ENCODE assay signal across 9 mouse cellular contexts in genomic region chr10:75456061-75456831, GRCm38 (mm10). TPM values are rescaled to one million over a fixed set of nuclear protein-coding genes. Genes with fewer than 3 reads are reported as not detected.
DNase-seq lines count a peak whose midpoint lies in the region; ATAC-seq and TF ChIP-seq lines count a peak whose summit lies in the region.
"Not testable (repeated sequence)": the region's sequence is repeated elsewhere in the genome, so short reads cannot be mapped to it uniquely, and the experiment has no call there.
"Had no signal": no experiment of that assay in that cellular context is flagged by ENCODE, and none has a peak within 500 bp of the region (broad histone marks: within the 10 kb centered on the region; RNA-seq: fewer than 3 reads in every experiment).

No protein-coding gene starts in this region.

- H3K4me1 ChIP-seq in embryonic facial prominence, embryonic 15.5 days; hindbrain, embryonic 15.5 days (replicated peaks); kidney, embryonic 15.5 days; lung, postnatal 0 days (ENCODE audit: insufficient read depth, low read depth, low read length): not testable (repeated sequence)
- peaks cover 22% of the 10 kb centered on the region for H3K4me1 ChIP-seq in heart, embryonic 15.5 days (replicated peaks)

- not testable (repeated sequence) for H3K4me3 ChIP-seq in embryonic facial prominence, embryonic 15.5 days (replicated peaks); heart, embryonic 15.5 days; hindbrain, embryonic 15.5 days; kidney, embryonic 15.5 days (replicated peaks); lung, postnatal 0 days (ENCODE audit: low read depth, low read length)

- ATAC-seq in embryonic facial prominence, embryonic 15.5 days (ENCODE audit: insufficient number of reproducible peaks, low FRiP score, low TSS enrichment, low read depth) = peak; percentile 47; the same call in 1 of the 2 replicates
- peak; percentile 62 for ATAC-seq in granulocyte monocyte progenitor cell, adult 5-6 weeks (replicated peaks; ENCODE audit: poor library complexity, severe bottlenecking)
- peak; percentile 82 for ATAC-seq in heart, embryonic 15.5 days (replicated peaks; ENCODE audit: insufficient number of reproducible peaks, insufficient read depth, low FRiP score, low read depth)
- ATAC-seq in hindbrain, embryonic 15.5 days (ENCODE audit: low FRiP score, low read depth) = peak; percentile 48; the same call in 1 of the 2 replicates
- ATAC-seq in kidney, embryonic 15.5 days (replicated peaks; ENCODE audit: low FRiP score) = peak; percentile 40; the same call in 1 of the 2 replicates
- peak; percentile 73 for ATAC-seq in lung, postnatal 0 days

- not testable (repeated sequence) for TF ChIP-seq EP300 in lung, postnatal 0 days (IDR thresholded peaks at IDR 0.05)

- not testable (repeated sequence) for H3K36me3 ChIP-seq in embryonic facial prominence, embryonic 15.5 days; heart, embryonic 15.5 days; hindbrain, embryonic 15.5 days; kidney, embryonic 15.5 days; lung, postnatal 0 days (ENCODE audit: insufficient read depth, low read length)

- not testable (repeated sequence) for TF ChIP-seq CTCF in lung, postnatal 0 days (IDR thresholded peaks at IDR 0.05)

- not testable (repeated sequence) for H3K27ac ChIP-seq in embryonic facial prominence, embryonic 15.5 days (replicated peaks); kidney, embryonic 15.5 days; lung, postnatal 0 days (ENCODE audit: low read length)
- H3K27ac ChIP-seq in heart, embryonic 15.5 days = peak overlapping the region; percentile 83
- 0 out of 2 replicates have a peak overlapping the region, but pooled peaks have one; percentile 38 for H3K27ac ChIP-seq in hindbrain, embryonic 15.5 days (replicated peaks)

- not testable (repeated sequence) for H3K27me3 ChIP-seq in embryonic facial prominence, embryonic 15.5 days; heart, embryonic 15.5 days; hindbrain, embryonic 15.5 days; kidney, embryonic 15.5 days; lung, postnatal 0 days (replicated peaks; ENCODE audit: insufficient read depth, low read length)

- peak; percentile 41 for DNase-seq in MN1 (ENCODE audit: low spot score)
- DNase-seq in lung, postnatal 0 days (ENCODE audit: low spot score) = not testable (repeated sequence)
- DNase-seq in ovary, postnatal 36 days (ENCODE audit: low spot score) = peak; percentile 35

- not testable (repeated sequence) for H3K4me2 ChIP-seq in embryonic facial prominence, embryonic 15.5 days (replicated peaks); hindbrain, embryonic 15.5 days; kidney, embryonic 15.5 days; lung, postnatal 0 days (replicated peaks; ENCODE audit: low read depth, low read length)
- H3K4me2 ChIP-seq in heart, embryonic 15.5 days = 0 out of 2 replicates have a peak overlapping the region, but pooled peaks have one; percentile 34

- H3K9me3 ChIP-seq in embryonic facial prominence, embryonic 15.5 days (replicated peaks); heart, embryonic 15.5 days (replicated peaks); hindbrain, embryonic 15.5 days; kidney, embryonic 15.5 days (replicated peaks); lung, postnatal 0 days (ENCODE audit: low read length): not testable (repeated sequence)

- not testable (repeated sequence) for H3K9ac ChIP-seq in embryonic facial prominence, embryonic 15.5 days; heart, embryonic 15.5 days; hindbrain, embryonic 15.5 days; kidney, embryonic 15.5 days; lung, postnatal 0 days (replicated peaks; ENCODE audit: low read depth)

- WGBS in embryonic facial prominence, embryonic 15.5 days = 67% methylated on average over 14 of the region's 18 CpGs
- 29% methylated on average over 13 of the region's 18 CpGs for WGBS in heart, embryonic 15.5 days
- WGBS in hindbrain, embryonic 15.5 days = 76% methylated on average over 12 of the region's 18 CpGs
- 63% methylated on average over 12 of the region's 18 CpGs for WGBS in kidney, embryonic 15.5 days
- 34% methylated on average over 11 of the region's 18 CpGs for WGBS in lung, postnatal 0 days

RNA-seq across cellular contexts. Expression of gene Upb1, which starts 55.3 kb away (rescaled TPM):
- polyA plus RNA-seq in embryonic facial prominence, embryonic 15.5 days (2015; fragmentation: Nextera tagmentation; extraction: Ambion mirVana) = 2.2 and 2.6 TPM in 2 replicates
- not detected in 2 replicates for total RNA-seq in granulocyte monocyte progenitor cell, adult 5-6 weeks (2014; fragmentation: Nextera tagmentation)
- 0.31 TPM in 1 of 2 replicates, not detected in the other for total RNA-seq in granulocyte monocyte progenitor cell, adult 5-6 weeks (2017)
- 0.62 and 0.75 TPM in 2 replicates for polyA plus RNA-seq in heart, embryonic 15.5 days (2015; fragmentation: Nextera tagmentation; extraction: Ambion mirVana)
- 0.47 and 0.49 TPM in 2 replicates for polyA plus RNA-seq in hindbrain, embryonic 15.5 days (2015; fragmentation: Nextera tagmentation; extraction: Ambion mirVana)
- polyA plus RNA-seq in kidney, embryonic 15.5 days (2015; fragmentation: Nextera tagmentation; extraction: Ambion mirVana) = 1.6 and 1.8 TPM in 2 replicates
- 0.27 and 0.33 TPM in 2 replicates for polyA plus RNA-seq in lung, postnatal 0 days (2015; fragmentation: Nextera tagmentation; extraction: Ambion mirVana)
- polyA plus RNA-seq: forebrain, embryonic 11.5 days had no signal
